Mouse (Mus musculus) Patski (cell line): ENCODE results near the gene Ces2h. TPM values are rescaled to one million over a fixed set of nuclear protein-coding genes. Genes with fewer than 3 reads are reported as not detected.

Experiments used
- ATAC-seq: fragments of 100-300 bp; one replicate; pipeline ENCODE4 v1.8.0; 2021
- CTCF ChIA-PET: fragments of 350-600 bp; sonication (Branson Sonifier 250); formaldehyde crosslinking; loops from one replicate; lab custom pipeline; 2022; ENCODE audit warnings: inconsistent platforms; lab: Charles Lee
- POLR2A ChIA-PET: fragments of 350-600 bp; sonication (Branson Sonifier 250); formaldehyde crosslinking; loops from one replicate; lab custom pipeline; 2022; ENCODE audit warnings: antibody characterized with exemption, inconsistent platforms; lab: Charles Lee
- DNase-seq: peaks from one replicate; pipeline ENCODE4 v3.0.0-alpha.2; 2011; ENCODE audit warnings: low read depth, low spot score
- H3K27me3 ChIP-seq: fragments of 371-371 bp; one replicate; pipeline ENCODE4 v1.5.1; 2021
- CTCF ChIP-seq: fragments of 100-300 bp; IDR thresholded peaks from one replicate; pipeline ENCODE4 v1.5.1; 2021
- in situ Hi-C: fragments of 300-500 bp; cut with MboI; formaldehyde crosslinking; loops from 3 replicates; pipeline ENCODE4 v1.11.1; 2018; ENCODE audit warnings: low pct_unique_long_range_greater_than_20kb, mixed read lengths
- polyA plus RNA-seq: library from polyadenylated mRNA; unstranded; gene quantifications from one replicate; pipeline ENCODE4 v1.2.3, GENCODE M21; 2021

The Ces2h gene
- not detected for polyA plus RNA-seq

GRCm38 (mm10) chr8:105000586-105000985 is at the start of gene Ces2h:
Ces2h (plus strand) TSS chr8:105000853.
- in situ Hi-C loops: no loop called here
- TF ChIP-seq CTCF: no peak
- ChIA-PET POLR2A (no interaction called here), CTCF (no interaction called here)
- no peak for ATAC-seq
- H3K27me3 ChIP-seq: peaks cover 7% of the 10 kb centered on the region
- no peak for DNase-seq

GRCm38 (mm10) chr8:104961537-104961961 is 39.1 kb upstream of the Ces2h start, which contains the start of gene Ces2g:
Ces2g (plus strand) TSS chr8:104961718.
- ATAC-seq (no peak), DNase-seq (no peak)
- ChIA-PET CTCF (no interaction called here), POLR2A (no interaction called here)
- in situ Hi-C loops: no loop called here
- H3K27me3 ChIP-seq: peaks cover 25% of the 10 kb centered on the region
- TF ChIP-seq CTCF: no peak

GRCm38 (mm10) chr8:104962229-104962901 is 38.3 kb upstream of the Ces2h start:
- ATAC-seq (no peak), DNase-seq (no peak)
- CTCF ChIA-PET: interaction anchor here (1.2 kb wide), 1 partner anchor 9 kb away, joined by 4 read pairs; no protein-coding TSS in a partner anchor
- POLR2A ChIA-PET: no interaction called here
- peaks cover 25% of the 10 kb centered on the region for H3K27me3 ChIP-seq
- in situ Hi-C loops: no loop called here
- no peak for TF ChIP-seq CTCF

GRCm38 (mm10) chr8:104963375-104963894 is 37.2 kb upstream of the Ces2h start:
- peaks cover 21% of the 10 kb centered on the region for H3K27me3 ChIP-seq
- POLR2A ChIA-PET: no interaction called here
- no peak for DNase-seq
- ATAC-seq: no peak
- in situ Hi-C loops: no loop called here
- CTCF ChIA-PET: interaction anchor here (1.2 kb wide), 1 partner anchor 8 kb away, joined by 4 read pairs; no protein-coding TSS in a partner anchor
- no peak for TF ChIP-seq CTCF

GRCm38 (mm10) chr8:104984126-104984525 is 16.5 kb upstream of the Ces2h start:
- ATAC-seq (no peak), DNase-seq (no peak)
- peaks cover 16% of the 10 kb centered on the region for H3K27me3 ChIP-seq
- in situ Hi-C loops: no loop called here
- TF ChIP-seq CTCF: no peak
- ChIA-PET CTCF (no interaction called here), POLR2A (no interaction called here)

GRCm38 (mm10) chr8:104984942-104985341 is 15.7 kb upstream of the Ces2h start:
- no peak for TF ChIP-seq CTCF
- in situ Hi-C loops: no loop called here
- CTCF ChIA-PET: no interaction called here

GRCm38 (mm10) chr8:104998191-104998590 is 2.5 kb upstream of the Ces2h start:
- no peak for ATAC-seq
- no peak for TF ChIP-seq CTCF
- no peak for DNase-seq
- CTCF ChIA-PET: no interaction called here
- in situ Hi-C loops: no loop called here
- H3K27me3 ChIP-seq: peaks cover 16% of the 10 kb centered on the region
- POLR2A ChIA-PET: no interaction called here

More at GRCm38 (mm10) chr8:104984942-104985341, 15.7 kb upstream of the Ces2h start:
- DNase-seq (no peak), ATAC-seq (no peak)
- POLR2A ChIA-PET: no interaction called here
- H3K27me3 ChIP-seq: peaks cover 16% of the 10 kb centered on the region

GRCm38 (mm10) chr8:104999183-104999582 is 1.5 kb upstream of the Ces2h start:
- no peak for TF ChIP-seq CTCF
- ATAC-seq: no peak

GRCm38 (mm10) chr8:105010000-105010399 is 9.3 kb downstream of the Ces2h start:
- in situ Hi-C loops: no loop called here
- POLR2A ChIA-PET: no interaction called here
- ATAC-seq (no peak), DNase-seq (no peak)
- H3K27me3 ChIP-seq: peaks cover under 1% of the 10 kb centered on the region
- no peak for TF ChIP-seq CTCF
- CTCF ChIA-PET: no interaction called here

More at GRCm38 (mm10) chr8:104999183-104999582, 1.5 kb upstream of the Ces2h start:
- peaks cover 15% of the 10 kb centered on the region for H3K27me3 ChIP-seq
- POLR2A ChIA-PET: no interaction called here
- no peak for DNase-seq
- CTCF ChIA-PET: no interaction called here
- in situ Hi-C loops: no loop called here

GRCm38 (mm10) chr8:105011136-105011535 is 10.5 kb downstream of the Ces2h start:
- ATAC-seq: no peak
- CTCF ChIA-PET: no interaction called here

GRCm38 (mm10) chr8:105014391-105014790 is 13.7 kb downstream of the Ces2h start:
- in situ Hi-C loops: no loop called here

More at GRCm38 (mm10) chr8:105011136-105011535, 10.5 kb downstream of the Ces2h start:
- TF ChIP-seq CTCF: peak; percentile 17
- POLR2A ChIA-PET: no interaction called here
- peaks cover 9% of the 10 kb centered on the region for H3K27me3 ChIP-seq
- in situ Hi-C loops: no loop called here
- no peak for DNase-seq

More at GRCm38 (mm10) chr8:105014391-105014790, 13.7 kb downstream of the Ces2h start:
- H3K27me3 ChIP-seq: peaks cover 9% of the 10 kb centered on the region
- no peak for TF ChIP-seq CTCF
- DNase-seq (no peak), ATAC-seq (no peak)
- ChIA-PET POLR2A (no interaction called here), CTCF (no interaction called here)
